Mouse (Mus musculus) liver, embryonic 16.5 days (tissue): ENCODE data around the gene Rpa2. TPM values are rescaled to one million over a fixed set of nuclear protein-coding genes. Genes with fewer than 3 reads are reported as not detected.

Source experiments
- ATAC-seq: fragments of 200-750 bp; cut with Nextera tagmentation; 2 replicates; pipeline ENCODE4 v1.8.0; 2017; ENCODE audit warnings: low read depth, mild to moderate bottlenecking, moderate number of reproducible peaks, moderate library complexity
- H3K27ac ChIP-seq: fragments of 300-500 bp; sonication (generic); 2 replicates; pipeline ENCODE4 v1.5.1; 2014; ENCODE audit warnings: mild to moderate bottlenecking, low read length
- H3K27me3 ChIP-seq: fragments of 300-500 bp; sonication (generic); 2 replicates; pipeline ENCODE4 v1.6.1; 2014; ENCODE audit warnings: low read depth, low read length, mixed read lengths; ENCODE audit not compliant: control insufficient read depth, insufficient read depth
- H3K36me3 ChIP-seq: fragments of 300-500 bp; sonication (generic); 2 replicates; pipeline ENCODE4 v1.6.1; 2014; ENCODE audit warnings: mild to moderate bottlenecking; ENCODE audit not compliant: control insufficient read depth, insufficient read depth
- H3K4me1 ChIP-seq: fragments of 300-500 bp; sonication (generic); 2 replicates; pipeline ENCODE4 v1.6.1; 2014; ENCODE audit warnings: low read depth, low read length, mixed read lengths; ENCODE audit not compliant: control insufficient read depth
- H3K4me2 ChIP-seq: fragments of 300-500 bp; sonication (generic); 2 replicates; pipeline ENCODE4 v1.6.1; 2014; ENCODE audit warnings: low read depth, low read length, mixed read lengths
- H3K4me3 ChIP-seq: fragments of 300-500 bp; sonication (generic); 2 replicates; pipeline ENCODE4 v1.5.1; 2014; ENCODE audit warnings: low read depth, mild to moderate bottlenecking, low read length
- H3K9ac ChIP-seq: fragments of 300-500 bp; sonication (generic); 2 replicates; pipeline ENCODE4 v1.6.1; 2014; ENCODE audit warnings: low read depth, low read length
- H3K9me3 ChIP-seq: fragments of 300-500 bp; sonication (generic); replicated peaks from 2 replicates; pipeline ENCODE4 v1.6.1; 2016; ENCODE audit warnings: low read length; ENCODE audit not compliant: control insufficient read depth
- WGBS: fragments of 180-500 bp; shearing (Covaris S2); extraction: QIAGEN DNeasy Blood & Tissue Kit; methylation state at CpG from one replicate; pipeline ENCODE4 v1.1.7; 2014; ENCODE audit not compliant: insufficient replicate concordance; 5-methylcytosine and 5-hydroxymethylcytosine counted together
- polyA plus RNA-seq: library from polyadenylated mRNA; unstranded; fragments of >200 nt; fragmentation: Nextera tagmentation; extraction: Ambion mirVana; gene quantifications from 2 replicates; pipeline ENCODE4 v1.2.1, GENCODE M21; 2015

Gene Rpa2
- polyA plus RNA-seq = 65.4 and 72.6 TPM in 2 replicates

DNA sequence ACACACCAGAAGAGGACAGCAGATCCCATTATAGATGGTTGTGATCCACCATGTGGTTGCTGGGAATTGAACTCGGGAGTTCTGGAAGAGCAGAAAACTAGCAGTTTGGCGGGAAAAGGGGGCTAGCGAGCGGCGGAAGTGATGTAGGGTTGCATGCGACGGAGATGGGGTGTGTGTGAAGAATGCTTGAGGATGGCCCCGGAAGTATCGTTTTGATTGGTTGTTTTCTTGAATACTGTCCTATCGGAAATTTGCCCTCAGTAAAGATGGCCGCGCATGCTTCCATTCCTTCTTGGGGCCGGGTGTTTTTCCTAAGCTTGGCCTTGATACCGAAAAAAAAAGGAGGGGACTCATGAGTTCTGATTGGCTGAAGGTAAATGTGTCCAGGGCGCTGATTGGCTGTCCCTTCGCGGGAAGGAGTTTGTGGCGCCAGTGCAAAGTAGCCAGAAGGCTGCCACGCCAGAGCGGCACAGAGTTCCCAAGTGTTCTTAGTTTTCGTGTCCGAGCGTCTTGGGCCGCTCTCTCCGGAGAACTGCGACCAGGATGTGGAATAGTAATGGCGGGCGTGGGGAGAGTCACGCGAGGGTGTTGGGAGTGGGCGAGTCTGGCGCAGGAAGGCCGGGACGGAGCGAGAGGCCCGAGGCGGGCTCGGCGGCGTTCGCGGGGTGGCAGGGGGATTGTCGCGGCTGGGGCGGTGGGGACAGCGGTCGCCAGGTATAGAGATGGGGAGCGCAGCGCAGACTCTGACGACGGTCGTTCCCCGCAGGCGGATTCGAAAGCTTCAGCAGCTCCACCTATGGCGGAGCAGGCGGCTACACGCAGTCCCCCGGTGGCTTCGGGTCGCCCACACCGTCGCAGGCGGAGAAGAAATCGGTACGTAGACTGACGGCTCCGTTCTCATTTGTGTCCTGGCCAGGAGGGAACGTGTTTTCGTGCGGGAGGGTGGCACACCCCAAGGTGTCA, at the start of gene Rpa2:
Gene Rpa2, plus strand, starts transcription at position 419 of the 963 bp plus-strand sequence.
- Histone ChIP-seq H3K4me1 (peaks cover 11% of the 10 kb centered on the region), H3K27me3 (no peaks in the 10 kb centered on the region), H3K9me3 (no peaks in the 10 kb centered on the region), H3K4me3 (peak within 1 kb of the TSS; percentile 83), H3K36me3 (peaks cover 26% of the 10 kb centered on the region), H3K4me2 (peak within 1 kb of the TSS; percentile 79), H3K9ac (peak within 1 kb of the TSS; percentile 80), H3K27ac (peak within 1 kb of the TSS; percentile 69)
- peak; percentile 95 for ATAC-seq
- WGBS = 0% methylated on average over 70 of the region's 71 CpGs

DNA sequence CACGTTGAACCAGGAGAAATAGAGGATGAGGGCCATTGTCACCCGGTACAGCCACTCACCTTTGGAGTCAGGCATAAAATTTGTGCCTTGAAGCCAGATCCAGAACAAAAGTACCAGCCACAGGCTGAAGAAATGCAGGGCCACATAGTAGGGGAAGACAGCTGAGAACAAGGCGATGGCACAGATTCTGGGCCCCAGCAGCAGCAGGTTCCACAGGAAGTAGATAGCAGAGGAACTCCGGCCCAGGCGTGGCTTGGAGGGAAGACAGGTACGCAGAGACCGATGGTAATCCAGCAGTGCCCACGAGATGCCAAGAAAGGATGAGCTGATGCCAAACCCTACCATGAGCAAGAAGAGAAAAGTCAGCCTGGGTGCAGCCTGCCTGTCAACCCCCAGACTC, 39.9 kb upstream of the Rpa2 start:
- H3K9me3 ChIP-seq = no peaks in the 10 kb centered on the region
- no peaks in the 10 kb centered on the region for H3K36me3 ChIP-seq
- no peaks in the 10 kb centered on the region for H3K27me3 ChIP-seq
- H3K4me3 ChIP-seq = no peak overlapping the region
- H3K4me1 ChIP-seq = peaks cover 14% of the 10 kb centered on the region
- H3K4me2 ChIP-seq = no peak overlapping the region
- 43% methylated on average over 8 of the region's 8 CpGs for WGBS
- H3K27ac ChIP-seq = no peak overlapping the region
- H3K9ac ChIP-seq = no peak overlapping the region
- no peak for ATAC-seq

DNA sequence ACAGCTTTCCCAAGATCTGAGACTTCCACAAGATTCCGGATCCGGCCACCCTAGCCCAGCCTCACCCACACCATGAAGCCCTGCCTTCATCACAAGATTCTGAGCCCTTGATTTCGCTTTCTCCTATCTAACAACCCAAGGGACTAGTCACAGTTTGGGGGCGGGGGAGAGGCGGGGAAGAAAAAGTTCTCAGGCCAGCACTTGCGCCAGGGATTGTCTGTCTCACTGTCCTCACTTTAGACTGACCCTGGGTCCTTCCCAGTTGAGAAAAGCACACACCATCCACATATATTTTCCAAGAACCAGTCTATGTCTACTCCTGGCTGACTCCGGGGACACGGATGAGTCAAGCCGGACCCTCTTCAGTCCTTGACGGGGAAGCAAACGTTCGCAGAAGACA, 36.5 kb upstream of the Rpa2 start:
- no peaks in the 10 kb centered on the region for H3K36me3 ChIP-seq
- H3K4me1 ChIP-seq = peaks cover 23% of the 10 kb centered on the region
- peak overlapping the region; percentile 66 for H3K4me3 ChIP-seq
- no peaks in the 10 kb centered on the region for H3K9me3 ChIP-seq
- 31% methylated on average over 12 of the region's 12 CpGs for WGBS
- H3K4me2 ChIP-seq = peak overlapping the region; percentile 88
- no peak overlapping the region for H3K27ac ChIP-seq
- ATAC-seq = no peak
- peak overlapping the region; percentile 51 for H3K9ac ChIP-seq
- no peaks in the 10 kb centered on the region for H3K27me3 ChIP-seq

DNA sequence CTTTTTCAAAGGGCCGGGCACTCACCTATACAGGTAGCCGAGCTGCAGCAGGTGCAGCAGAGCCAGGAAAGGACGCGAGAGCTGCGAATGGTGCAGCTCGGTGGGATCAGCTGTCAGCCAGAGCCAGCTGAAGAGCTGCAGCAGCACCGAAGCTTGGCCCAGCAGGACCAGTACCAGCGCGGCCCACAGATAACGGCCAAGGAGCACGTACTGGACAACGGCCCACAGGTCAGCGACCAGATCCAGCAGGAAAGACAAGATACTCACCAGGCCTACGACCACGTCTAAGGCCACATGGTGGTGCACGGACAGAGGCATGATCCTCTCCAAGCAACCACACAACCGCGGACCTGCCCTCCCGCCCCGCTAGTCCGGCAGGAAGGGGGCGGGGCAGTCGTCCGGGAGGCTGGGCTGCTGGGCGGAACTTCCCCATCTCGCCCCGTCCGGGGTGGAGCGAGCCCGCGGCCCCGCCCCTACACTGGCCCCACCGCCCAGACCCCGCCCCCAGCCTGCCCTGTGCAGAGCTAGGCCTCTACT, 35.9 kb upstream of the Rpa2 start, which contains the start of gene Xkr8:
Gene Xkr8, minus strand, starts transcription at position 399 of the 537 bp plus-strand sequence.
- Histone ChIP-seq H3K4me1 (peaks cover 23% of the 10 kb centered on the region), H3K4me2 (peak within 1 kb of the TSS; percentile 88), H3K27me3 (no peaks in the 10 kb centered on the region), H3K4me3 (peak within 1 kb of the TSS; percentile 66), H3K9me3 (no peaks in the 10 kb centered on the region), H3K36me3 (no peaks in the 10 kb centered on the region), H3K9ac (peak within 1 kb of the TSS; percentile 51), H3K27ac (no peak within 1 kb of the TSS)
- ATAC-seq = peak; percentile 91
- WGBS = 1% methylated on average over 34 of the region's 34 CpGs

DNA sequence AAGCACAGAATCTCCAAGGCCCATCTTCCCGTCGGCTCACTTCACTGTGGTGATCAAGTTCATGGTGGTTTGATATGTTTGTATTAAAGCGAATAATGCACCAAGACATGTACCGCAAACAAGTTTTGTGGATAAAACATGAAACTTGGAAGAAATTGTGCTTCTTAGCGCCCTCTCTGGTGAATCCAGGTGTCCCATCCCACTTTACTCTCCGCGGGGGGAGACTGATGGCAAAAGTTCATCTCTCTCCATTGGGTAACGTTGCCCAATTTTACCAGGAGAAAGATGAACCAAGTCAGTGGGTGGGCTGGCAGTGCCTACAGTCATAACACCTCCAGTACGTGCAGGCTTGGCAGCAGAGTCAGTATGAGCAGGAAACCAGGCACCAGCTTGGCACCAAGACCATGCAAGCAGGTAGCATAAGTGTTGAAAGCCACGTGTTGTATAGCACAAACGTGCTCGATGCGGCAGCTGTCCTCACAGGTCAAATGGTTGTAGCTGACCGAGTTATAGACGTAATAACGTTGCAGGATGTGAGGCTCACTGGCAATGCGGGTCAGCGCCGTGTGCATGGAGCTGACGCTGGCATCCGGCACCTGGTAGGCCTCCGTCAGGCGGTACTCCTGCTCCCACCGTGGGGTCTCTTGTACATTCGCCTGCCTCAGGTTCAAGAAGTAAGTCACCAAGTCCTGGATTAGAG, 34.9 kb upstream of the Rpa2 start:
- Histone ChIP-seq H3K9ac (no peak overlapping the region), H3K9me3 (no peaks in the 10 kb centered on the region), H3K4me2 (no peak overlapping the region), H3K36me3 (no peaks in the 10 kb centered on the region), H3K27ac (no peak overlapping the region), H3K4me3 (no peak overlapping the region), H3K27me3 (no peaks in the 10 kb centered on the region), H3K4me1 (peaks cover 23% of the 10 kb centered on the region)
- 79% methylated on average over 25 of the region's 25 CpGs for WGBS
- ATAC-seq = no peak

DNA sequence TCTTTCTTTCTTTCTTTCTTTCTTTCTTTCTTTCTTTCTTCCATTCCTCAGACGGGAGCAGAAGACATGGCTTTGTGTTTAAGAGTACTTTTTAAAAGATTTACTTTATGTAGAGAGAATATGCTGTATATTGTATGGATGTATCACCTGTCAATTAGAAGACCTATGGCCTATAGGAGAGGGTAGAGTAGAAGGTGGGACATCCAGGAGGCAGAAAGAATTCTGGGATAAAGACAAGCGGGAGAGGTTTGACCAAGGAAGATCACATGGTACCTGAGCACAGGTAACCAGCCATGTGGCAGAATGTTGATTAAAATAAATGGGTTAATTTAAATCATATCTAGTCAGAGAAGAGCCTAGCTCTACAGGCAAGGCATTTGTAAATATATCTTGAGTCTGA, 33.4 kb upstream of the Rpa2 start:
- H3K27ac ChIP-seq = no peak overlapping the region
- H3K9me3 ChIP-seq = no peaks in the 10 kb centered on the region
- peaks cover 23% of the 10 kb centered on the region for H3K4me1 ChIP-seq
- H3K27me3 ChIP-seq = no peaks in the 10 kb centered on the region
- no peak overlapping the region for H3K4me2 ChIP-seq
- H3K9ac ChIP-seq = no peak overlapping the region
- H3K4me3 ChIP-seq = no peak overlapping the region
- 67% methylated on average over 2 of the region's 2 CpGs for WGBS
- H3K36me3 ChIP-seq = no peaks in the 10 kb centered on the region
- ATAC-seq = no peak

DNA sequence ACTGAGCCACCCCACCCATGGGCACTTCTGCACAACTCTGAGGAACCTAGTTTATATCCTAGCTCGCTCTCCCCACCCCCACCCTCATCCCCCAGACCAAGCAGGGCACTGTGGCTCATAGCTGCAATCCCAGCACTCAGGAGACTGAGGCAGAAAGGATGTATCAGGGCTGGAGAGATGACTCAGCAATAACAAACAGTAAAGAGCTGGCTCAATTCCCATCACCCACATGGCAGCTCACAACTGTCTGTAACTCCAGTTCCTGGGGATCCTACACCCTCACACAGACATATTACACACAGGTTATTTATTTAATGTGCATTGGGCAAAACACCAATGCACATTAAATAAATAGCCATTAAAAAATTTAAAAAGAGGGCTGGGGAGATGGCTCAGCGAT, 32.7 kb upstream of the Rpa2 start:
- Histone ChIP-seq H3K4me2 (no peak overlapping the region), H3K27ac (no peak overlapping the region), H3K4me1 (peaks cover 23% of the 10 kb centered on the region), H3K36me3 (no peaks in the 10 kb centered on the region), H3K4me3 (no peak overlapping the region), H3K9me3 (no peaks in the 10 kb centered on the region), H3K9ac (no peak overlapping the region), H3K27me3 (no peaks in the 10 kb centered on the region)
- ATAC-seq = no peak
- WGBS = 57% methylated on average over 2 of the region's 2 CpGs

DNA sequence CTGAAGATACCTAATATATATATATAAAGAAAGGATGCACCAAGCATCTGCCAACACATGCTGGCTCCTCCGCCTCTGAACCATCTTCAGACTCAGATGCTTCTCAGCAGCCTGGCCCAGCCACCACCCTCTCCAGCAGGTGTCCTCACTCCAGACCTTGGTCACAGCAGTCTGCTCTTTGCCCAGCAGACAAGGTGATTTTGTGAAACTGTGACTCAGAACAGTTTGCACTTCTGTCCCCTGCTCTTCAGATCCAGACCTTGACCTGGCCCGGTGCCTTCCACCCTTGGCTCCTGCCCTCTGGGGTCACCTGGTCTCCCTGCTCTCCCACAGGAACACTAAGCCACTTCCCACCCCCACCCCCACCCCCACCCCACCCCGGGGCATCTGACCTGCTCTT, 32.2 kb upstream of the Rpa2 start:
- H3K27ac ChIP-seq = no peak overlapping the region
- WGBS = 48% methylated on average over 3 of the region's 3 CpGs
- H3K9ac ChIP-seq = no peak overlapping the region
- no peaks in the 10 kb centered on the region for H3K9me3 ChIP-seq
- H3K4me1 ChIP-seq = peaks cover 23% of the 10 kb centered on the region
- no peaks in the 10 kb centered on the region for H3K36me3 ChIP-seq
- ATAC-seq = peak; percentile 52
- no peaks in the 10 kb centered on the region for H3K27me3 ChIP-seq
- no peak overlapping the region for H3K4me3 ChIP-seq
- no peak overlapping the region for H3K4me2 ChIP-seq
